ENCODE assay signal across 16 mouse cellular contexts in genomic region chr6:49187299-49187698, GRCm38 (mm10). TPM values are rescaled to one million over a fixed set of nuclear protein-coding genes. Genes with fewer than 3 reads are reported as not detected.
DNase-seq lines count a peak whose midpoint lies in the region; ATAC-seq and TF ChIP-seq lines count a peak whose summit lies in the region.
"Had no signal": no experiment of that assay in that cellular context is flagged by ENCODE, and none has a peak within 500 bp of the region (broad histone marks: within the 10 kb centered on the region; RNA-seq: fewer than 3 reads in every experiment).

No protein-coding gene starts in this region.

- H3K27me3 ChIP-seq in heart, postnatal 0 days (ENCODE audit: control insufficient read depth, insufficient read depth, low read length), result no peaks in the 10 kb centered on the region
- H3K27me3 ChIP-seq in midbrain, postnatal 0 days (ENCODE audit: insufficient read depth, low read length), result no peaks in the 10 kb centered on the region
- no peaks in the 10 kb centered on the region for H3K27me3 ChIP-seq in midbrain, embryonic 14.5 days (ENCODE audit: control insufficient read depth, insufficient read depth, low read length)
- no peaks in the 10 kb centered on the region for H3K27me3 ChIP-seq in G1E (ENCODE audit: insufficient read depth, low read length)
- H3K27me3 ChIP-seq in liver, embryonic 14.5 days (ENCODE audit: control insufficient read depth, insufficient read depth, low read length), result no peaks in the 10 kb centered on the region
- H3K27me3 ChIP-seq: CH12.LX; heart, embryonic 15.5 days; megakaryocyte, embryonic 14.5 days had no signal

- H3K36me3 ChIP-seq in heart, postnatal 0 days (replicated peaks; ENCODE audit: control insufficient read depth, insufficient read depth, low read length), result no peaks in the 10 kb centered on the region
- H3K36me3 ChIP-seq in midbrain, postnatal 0 days (ENCODE audit: insufficient read depth, low read length), result no peaks in the 10 kb centered on the region
- no peaks in the 10 kb centered on the region for H3K36me3 ChIP-seq in midbrain, embryonic 14.5 days (ENCODE audit: control insufficient read depth, insufficient read depth, low read length)
- H3K36me3 ChIP-seq in G1E (replicated peaks), result peaks cover 48% of the 10 kb centered on the region
- H3K36me3 ChIP-seq in liver, embryonic 14.5 days (replicated peaks; ENCODE audit: control insufficient read depth, insufficient read depth, low read depth), result no peaks in the 10 kb centered on the region

- TF ChIP-seq CTCF in heart, postnatal 0 days (IDR thresholded peaks at IDR 0.05; ENCODE audit: low read depth), result 0 out of 2 replicates have a peak, but pooled peaks have one; percentile 5
- peak; percentile 50 for TF ChIP-seq CTCF in midbrain, postnatal 0 days (IDR thresholded peaks at IDR 0.05)
- peak; percentile 33 for TF ChIP-seq CTCF in G1E (IDR thresholded peaks at IDR 0.05; ENCODE audit: low read depth, low read length)
- peak; percentile 68 for TF ChIP-seq CTCF in liver, embryonic 14.5 days (IDR thresholded peaks at IDR 0.05; ENCODE audit: low read depth)

- ATAC-seq in heart, postnatal 0 days (ENCODE audit: insufficient read depth, low read depth), result no peak
- ATAC-seq in midbrain, postnatal 0 days (ENCODE audit: low FRiP score), result no peak
- no peak for ATAC-seq in midbrain, embryonic 14.5 days (ENCODE audit: low FRiP score, low TSS enrichment)
- no peak for ATAC-seq in G1E (ENCODE audit: extremely low read depth, insufficient number of reproducible peaks, low FRiP score, poor library complexity, severe bottlenecking)
- no peak for ATAC-seq in liver, embryonic 14.5 days (ENCODE audit: insufficient read depth)
- ATAC-seq in cerebellum, adult (ENCODE audit: insufficient number of reproducible peaks, low FRiP score, low TSS enrichment), result no peak
- ATAC-seq: hindbrain, embryonic 16.5 days had no signal

- H3K4me2 ChIP-seq in heart, postnatal 0 days (ENCODE audit: low read depth, low read length), result no peak overlapping the region
- H3K4me2 ChIP-seq in midbrain, postnatal 0 days (ENCODE audit: low read depth, low read length, poor library complexity, severe bottlenecking), result no peak overlapping the region
- H3K4me2 ChIP-seq in midbrain, embryonic 14.5 days (ENCODE audit: low read length), result no peak overlapping the region
- H3K4me2 ChIP-seq in liver, embryonic 14.5 days (ENCODE audit: low read depth), result no peak overlapping the region
- H3K4me2 ChIP-seq: heart, embryonic 15.5 days had no signal

- no peak for TF ChIP-seq EP300 in heart, postnatal 0 days (IDR thresholded peaks at IDR 0.05; ENCODE audit: low read depth)
- TF ChIP-seq EP300 in liver, embryonic 14.5 days (IDR thresholded peaks at IDR 0.05; ENCODE audit: low read depth), result no peak

- H3K27ac ChIP-seq in heart, postnatal 0 days (ENCODE audit: low read depth), result no peak overlapping the region
- no peak overlapping the region for H3K27ac ChIP-seq in midbrain, postnatal 0 days (ENCODE audit: low read depth, low read length)
- no peak overlapping the region for H3K27ac ChIP-seq in midbrain, embryonic 14.5 days (replicated peaks; ENCODE audit: low read depth, low read length)
- no peak overlapping the region for H3K27ac ChIP-seq in liver, embryonic 14.5 days
- H3K27ac ChIP-seq: heart, embryonic 15.5 days had no signal

- H3K9ac ChIP-seq in heart, postnatal 0 days (replicated peaks; ENCODE audit: low read depth, low read length), result no peak overlapping the region
- no peak overlapping the region for H3K9ac ChIP-seq in midbrain, postnatal 0 days (replicated peaks; ENCODE audit: low read length, poor library complexity, severe bottlenecking)
- H3K9ac ChIP-seq in midbrain, embryonic 14.5 days (replicated peaks; ENCODE audit: low read length), result no peak overlapping the region
- H3K9ac ChIP-seq in liver, embryonic 14.5 days (replicated peaks), result no peak overlapping the region
- H3K9ac ChIP-seq: heart, embryonic 15.5 days had no signal

- no peak overlapping the region for H3K4me3 ChIP-seq in heart, postnatal 0 days (ENCODE audit: low read depth, low read length)
- no peak overlapping the region for H3K4me3 ChIP-seq in midbrain, postnatal 0 days (ENCODE audit: low read depth, low read length)
- no peak overlapping the region for H3K4me3 ChIP-seq in midbrain, embryonic 14.5 days (replicated peaks; ENCODE audit: low read depth, low read length)
- no peak overlapping the region for H3K4me3 ChIP-seq in G1E (ENCODE audit: low read depth, low read length)
- no peak overlapping the region for H3K4me3 ChIP-seq in liver, embryonic 14.5 days (ENCODE audit: insufficient read depth in 1 of 2, low read depth in 2 of 2, low read length in 2 of 2)
- H3K4me3 ChIP-seq: heart, embryonic 15.5 days; megakaryocyte, embryonic 14.5 days had no signal

- intact Hi-C loops in gastrocnemius, postnatal 14 days (cut with DNase I; ENCODE audit: low total_unique reads), result no loop called here

- no peaks in the 10 kb centered on the region for H3K4me1 ChIP-seq in heart, postnatal 0 days (ENCODE audit: control insufficient read depth, insufficient read depth)
- no peaks in the 10 kb centered on the region for H3K4me1 ChIP-seq in midbrain, postnatal 0 days (ENCODE audit: insufficient read depth, low read length)
- H3K4me1 ChIP-seq in midbrain, embryonic 14.5 days (ENCODE audit: control insufficient read depth, insufficient read depth, low read length), result no peaks in the 10 kb centered on the region
- peaks cover 10% of the 10 kb centered on the region; the same call in 1 of the 2 replicates for H3K4me1 ChIP-seq in G1E (ENCODE audit: insufficient read depth, low read depth, low read length)
- no peaks in the 10 kb centered on the region for H3K4me1 ChIP-seq in liver, embryonic 14.5 days (replicated peaks; ENCODE audit: control insufficient read depth in 2 of 2, insufficient read depth in 2 of 2, low read length in 1 of 2)
- H3K4me1 ChIP-seq: heart, embryonic 15.5 days had no signal

- 85% methylated on average over 7 of the region's 7 CpGs for WGBS in heart, postnatal 0 days
- WGBS in midbrain, postnatal 0 days, result 92% methylated on average over 7 of the region's 7 CpGs
- 89% methylated on average over 7 of the region's 7 CpGs for WGBS in midbrain, embryonic 14.5 days
- 73% methylated on average over 7 of the region's 7 CpGs for WGBS in liver, embryonic 14.5 days (ENCODE audit: insufficient replicate concordance)

- no peak for DNase-seq in heart, postnatal 0 days (ENCODE audit: low spot score)
- no peak for DNase-seq in heart, adult 18-20 months
- DNase-seq in midbrain, postnatal 0 days (ENCODE audit: low spot score), result no peak
- DNase-seq in midbrain, embryonic 14.5 days, result no peak
- DNase-seq in G1E (ENCODE audit: low spot score), result no peak
- no peak for DNase-seq in liver, embryonic 14.5 days (ENCODE audit: low read depth in 3 of 3, low spot score in 3 of 3)
- DNase-seq in gastrocnemius, postnatal 14 days, result no peak
- DNase-seq: cerebellum, adult 18-20 months; kidney, postnatal 4 days; spleen, adult 18-20 months had no signal

- no peaks in the 10 kb centered on the region for H3K9me3 ChIP-seq in heart, postnatal 0 days (replicated peaks; ENCODE audit: control insufficient read depth, low read length)
- no peaks in the 10 kb centered on the region for H3K9me3 ChIP-seq in midbrain, postnatal 0 days (ENCODE audit: low read length)
- no peaks in the 10 kb centered on the region for H3K9me3 ChIP-seq in midbrain, embryonic 14.5 days (ENCODE audit: control insufficient read depth, low read length)
- no peaks in the 10 kb centered on the region for H3K9me3 ChIP-seq in G1E (replicated peaks)
- H3K9me3 ChIP-seq in liver, embryonic 14.5 days (ENCODE audit: control insufficient read depth, low read length), result no peaks in the 10 kb centered on the region
- H3K9me3 ChIP-seq: heart, embryonic 15.5 days had no signal

RNA-seq across cellular contexts. Expression of gene Igf2bp3, which starts 27.5 kb away (rescaled TPM):
- total RNA-seq in heart, postnatal 0 days (2014; rRNA removed; ENCODE audit: low replicate concordance), result 9.4 and 21.5 TPM in 2 replicates
- polyA plus RNA-seq in heart, postnatal 0 days (2015; fragmentation: Nextera tagmentation; extraction: Ambion mirVana), result 19.0 and 21.0 TPM in 2 replicates
- total RNA-seq in heart, adult 18-20 months (2021), result not detected
- 5.4 and 7.4 TPM in 2 replicates for total RNA-seq in midbrain, postnatal 0 days (2014; rRNA removed)
- polyA plus RNA-seq in midbrain, postnatal 0 days (2015; fragmentation: Nextera tagmentation; extraction: Ambion mirVana), result 8.8 and 10.6 TPM in 2 replicates
- 24.7 and 39.2 TPM in 2 replicates for polyA plus RNA-seq in midbrain, embryonic 14.5 days (2014; fragmentation: Nextera tagmentation; extraction: Ambion mirVana)
- 50.9 and 56.3 TPM in 2 replicates for total RNA-seq in G1E (2014; fragmentation: Nextera tagmentation)
- total RNA-seq in G1E (2017), result 36.1 and 41.2 TPM in 2 replicates
- 18.5 and 25.9 TPM in 2 replicates for polyA plus RNA-seq in G1E (2012)
- 5.0 and 7.6 TPM in 2 replicates for polyA plus RNA-seq in liver, embryonic 14.5 days (2012; rRNA removed)
- 14.0 and 15.4 TPM in 2 replicates for polyA plus RNA-seq in liver, embryonic 14.5 days (2014; fragmentation: Nextera tagmentation; extraction: Ambion mirVana)
- 1 to 10 TPM in 1 of 2 experiments, under 1 TPM in 1; 0.86 to 1.1 TPM for total RNA-seq in gastrocnemius, postnatal 14 days (2021)
- total RNA-seq: left cerebral cortex, adult 8-10 months had no signal

Comparison
In these comparisons a context has a peak if more than half of its experiments do, and no peak if none do; other contexts are left out.
1. CTCF ChIP-seq: peak in every context shown above with its lines; median percentile 68 in liver, embryonic 14.5 days; 50 in midbrain, postnatal 0 days; 33 in G1E; 5 in heart, postnatal 0 days.